Mouse (Mus musculus) gastrocnemius, adult 18-20 months (tissue): ENCODE results near the gene 8030411F24Rik. TPM values are rescaled to one million over a fixed set of nuclear protein-coding genes. Genes with fewer than 3 reads are reported as not detected.
A peak's percentile ranks its signal among the peaks of the same experiment; 100 is the strongest.
"Not testable (repeated sequence)": the region's sequence is repeated elsewhere in the genome, so short reads cannot be mapped to it uniquely, and the experiment has no call there.

Experiments used
- DNase-seq: peaks from one replicate; pipeline ENCODE4 v3.0.0; 2021; ENCODE audit warnings: low spot score
- long read RNA-seq, 2 experiments: library from polyadenylated mRNA; stranded (forward); transcript quantifications; one replicate each; pipeline ENCODE4 v2.0.0; 2021
- total RNA-seq, 2 experiments: library from RNA; stranded (reverse); gene quantifications; 2 replicates each; pipeline ENCODE4 v1.2.3; 2021

The 8030411F24Rik gene
- total RNA-seq, result not detected
- long read RNA-seq, experiment 1, result 0 reads
- long read RNA-seq, experiment 2, result 0 reads

DNA sequence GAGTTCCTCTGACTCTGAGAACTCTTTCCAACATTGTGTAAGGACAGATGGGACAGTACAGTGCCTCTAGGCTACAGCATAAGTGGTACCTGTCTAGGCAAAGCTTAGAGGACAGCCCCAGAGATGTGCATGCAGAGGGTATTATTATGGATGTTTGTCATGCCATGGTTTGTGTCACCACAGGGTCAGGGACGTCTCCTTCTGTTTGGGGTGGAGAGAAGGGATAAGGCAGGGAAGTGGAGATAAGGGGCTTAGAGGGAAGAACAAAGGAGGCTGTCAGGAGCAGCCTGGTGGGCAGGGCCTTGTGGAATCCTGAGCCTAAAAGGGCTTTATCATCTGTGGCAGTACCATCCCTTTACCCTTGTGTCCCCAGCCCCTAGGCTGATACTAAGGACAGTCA, at the start of gene 8030411F24Rik:
8030411F24Rik (plus strand) TSS at position 301 of the 400 bp plus-strand sequence.
- DNase-seq, result no peak

- peak; percentile 96 for DNase-seq
Measured at GRCm38 (mm10) chr2:148732327-148733000, 49.3 kb upstream of the 8030411F24Rik start, which contains the start of gene Napb. Gene Napb (minus strand): TSS chr2:148732467.

DNA sequence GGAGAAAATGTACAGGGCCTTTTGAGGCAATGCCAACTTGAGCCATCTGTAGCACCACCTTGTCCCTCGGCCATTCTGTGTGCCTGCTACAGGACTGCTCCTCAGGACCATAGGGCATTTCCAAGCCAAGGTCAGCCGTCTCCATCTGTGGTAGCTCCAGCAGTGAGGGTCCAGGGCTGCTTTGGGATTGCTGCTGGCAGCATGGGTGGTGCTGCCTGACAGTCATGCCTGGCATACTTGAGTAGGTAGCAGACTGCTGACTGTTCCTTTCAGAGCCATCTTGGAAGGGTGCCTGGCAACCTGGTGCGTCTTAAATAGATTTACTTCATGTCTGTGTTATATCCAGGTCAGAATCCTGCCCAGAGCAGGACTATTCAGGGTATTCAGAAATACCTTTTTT, 38.8 kb upstream of the 8030411F24Rik start:
- DNase-seq, result peak; percentile 78

DNA sequence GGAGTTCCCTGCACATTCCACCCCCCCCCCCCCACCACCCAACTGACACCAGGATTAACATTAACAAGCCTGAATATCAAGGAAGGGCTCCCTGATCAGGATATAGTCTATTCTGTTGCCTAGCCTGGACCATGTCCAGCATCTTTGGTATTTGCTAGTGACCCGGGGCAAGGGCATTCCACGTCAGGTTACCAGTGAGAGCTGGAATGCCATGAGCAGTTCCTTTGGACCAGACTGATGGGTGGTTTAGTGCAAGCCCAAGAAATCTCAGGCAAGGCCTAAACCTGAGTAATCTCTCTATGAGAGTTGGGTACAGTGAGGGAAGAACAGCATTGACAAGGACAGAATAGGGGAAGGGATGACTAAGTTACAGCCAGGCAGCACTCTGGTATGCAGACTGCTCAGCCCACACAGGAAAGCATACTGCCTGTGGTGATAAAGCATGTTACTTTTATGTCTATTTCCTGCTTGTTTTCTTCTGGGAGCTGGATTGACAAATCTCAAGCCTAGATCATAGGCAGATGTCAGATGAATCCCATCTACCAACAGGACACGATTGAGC, 37.9 kb upstream of the 8030411F24Rik start:
- no peak for DNase-seq

DNA sequence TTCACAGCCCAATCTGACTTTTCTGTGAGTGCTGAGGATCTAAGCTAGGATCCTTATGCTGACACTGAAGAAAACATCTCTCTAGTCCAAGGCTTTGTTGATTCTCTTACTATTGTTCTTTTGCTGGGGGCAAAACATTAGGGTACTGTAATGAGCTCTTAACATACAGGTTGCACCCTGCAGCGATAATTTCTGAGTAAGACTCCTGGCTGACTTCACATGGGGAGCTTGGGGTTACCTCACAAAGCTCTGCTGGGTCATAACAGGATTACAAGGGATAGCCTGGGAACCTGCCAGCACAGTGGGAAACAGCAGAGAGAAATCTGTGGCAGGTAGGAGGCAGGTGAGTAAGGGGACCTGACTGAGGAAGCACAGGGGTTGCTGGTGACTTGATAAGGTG, 31.8 kb upstream of the 8030411F24Rik start, which contains the start of gene Cstl1:
Cstl1 (plus strand) TSS at position 301 of the 400 bp plus-strand sequence.
- DNase-seq, result no peak

- DNase-seq, result peak; percentile 80
Measured at GRCm38 (mm10) chr2:148751893-148752813, 29.7 kb upstream of the 8030411F24Rik start.

GRCm38 (mm10) chr2:148754310-148754846, 27.4 kb upstream of the 8030411F24Rik start:
- DNase-seq, result peak; percentile 24

DNA sequence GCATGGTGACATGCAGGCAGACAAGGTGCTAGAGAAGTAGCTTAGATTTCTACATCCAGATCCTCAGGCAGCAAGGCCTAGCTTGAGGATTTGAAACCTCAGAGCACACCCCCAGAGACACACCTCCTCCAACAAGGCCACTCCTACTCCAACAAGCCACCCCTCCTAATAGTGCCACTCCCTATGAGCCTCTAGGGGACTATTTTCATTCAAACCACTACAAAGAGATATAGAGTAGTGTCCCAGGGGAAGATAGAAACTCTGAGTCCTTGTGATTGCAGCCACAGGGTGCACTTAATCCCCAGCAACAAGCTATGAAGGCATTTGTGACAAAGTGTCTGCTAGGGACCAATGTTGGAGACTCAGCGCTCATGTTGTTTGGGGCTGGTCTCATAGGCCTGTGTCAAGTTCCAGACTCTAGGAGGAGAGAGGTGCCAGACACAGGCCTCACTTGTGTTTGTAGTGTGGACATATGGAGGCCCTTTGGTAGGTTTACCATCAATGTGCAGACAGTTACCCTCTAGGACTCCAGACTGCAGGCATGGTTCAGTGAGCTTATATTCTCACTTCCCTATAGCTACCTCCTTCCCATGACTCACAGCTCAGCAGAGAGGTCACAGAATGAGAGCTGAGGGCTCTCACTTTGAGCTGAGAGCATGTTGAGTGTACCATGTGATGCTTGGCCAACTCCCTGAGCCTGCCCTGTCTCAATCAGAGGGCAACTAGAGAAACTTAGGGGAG, 18.0 kb upstream of the 8030411F24Rik start:
- no peak for DNase-seq

GRCm38 (mm10) chr2:148771397-148771796, 10.4 kb upstream of the 8030411F24Rik start, which contains the start of gene Cst11:
Gene Cst11 (minus strand): TSS chr2:148771497.
- DNase-seq, result not testable (repeated sequence)

GRCm38 (mm10) chr2:148789142-148789541, 7.3 kb downstream of the 8030411F24Rik start, which contains the start of gene Cst12:
Gene Cst12 (plus strand): TSS chr2:148789361.
- DNase-seq, result no peak

- no peak for DNase-seq
Measured at GRCm38 (mm10) chr2:148798485-148798884, 16.7 kb downstream of the 8030411F24Rik start, which contains the start of gene Cst8. Gene Cst8 (plus strand): TSS chr2:148798785.

DNA sequence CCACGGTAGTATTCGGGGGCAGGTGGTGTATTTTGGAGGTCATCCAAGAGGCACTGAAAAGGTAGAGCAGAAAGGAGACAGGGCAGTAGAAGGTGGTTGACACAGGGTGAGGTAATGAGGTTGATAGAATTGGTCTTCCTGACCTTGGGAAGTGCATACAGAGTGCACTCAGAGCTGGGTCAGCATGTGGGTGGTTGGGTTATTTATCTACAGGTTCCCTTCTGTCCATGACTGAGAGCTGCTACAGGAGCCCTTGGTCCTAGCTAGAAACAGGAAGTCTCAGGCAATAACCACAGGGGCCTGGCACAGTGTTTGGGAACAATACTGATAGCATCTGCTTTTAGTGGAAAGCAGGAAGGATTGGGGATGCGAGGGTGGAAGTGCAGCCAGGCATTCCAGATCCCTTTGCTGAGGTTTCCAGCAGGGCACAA, 19.7 kb downstream of the 8030411F24Rik start:
- no peak for DNase-seq

DNA sequence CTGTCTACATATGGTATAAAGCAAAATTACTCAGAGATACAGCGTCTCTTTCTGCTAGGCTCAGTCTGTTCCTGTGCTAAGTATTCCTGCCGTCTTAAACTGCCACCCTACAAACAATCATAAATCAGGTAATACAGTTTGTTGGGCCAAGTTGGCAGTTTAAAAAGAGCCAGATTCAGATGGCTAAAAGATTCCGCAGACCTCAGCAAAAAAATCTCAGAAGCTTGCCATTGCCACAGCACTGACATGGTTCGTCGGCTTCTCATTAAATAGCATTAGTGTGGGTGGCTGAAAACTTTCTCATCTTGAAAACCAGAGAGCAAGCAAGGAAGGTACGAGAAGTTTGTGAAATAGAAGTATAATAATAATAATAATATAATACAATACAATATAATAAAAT, 24.9 kb downstream of the 8030411F24Rik start:
- no peak for DNase-seq

GRCm38 (mm10) chr2:148819909-148820308, 38.1 kb downstream of the 8030411F24Rik start, which contains the start of gene Cst13:
Gene Cst13 (plus strand): TSS chr2:148820081.
- no peak for DNase-seq

DNA sequence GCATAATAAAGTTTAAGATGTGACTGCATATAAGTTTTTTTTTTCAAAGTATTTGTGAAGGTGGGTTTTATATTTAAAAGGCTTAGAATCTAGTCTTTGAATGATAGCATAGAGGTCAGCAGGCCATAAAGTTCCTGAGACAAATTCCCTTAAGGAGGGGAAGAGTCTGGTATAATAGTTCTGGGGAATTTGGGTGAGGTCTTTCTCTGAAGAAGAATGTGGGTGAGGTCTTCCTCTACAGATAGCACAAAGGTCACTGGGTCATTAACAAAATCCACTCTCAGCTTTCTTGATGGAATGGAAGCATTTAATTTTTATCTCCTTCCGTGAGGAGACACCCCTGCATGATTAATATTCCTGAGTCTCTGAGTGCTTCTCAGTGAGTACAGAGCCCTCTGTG, 44.2 kb downstream of the 8030411F24Rik start:
- DNase-seq, result no peak

GRCm38 (mm10) chr2:148834912-148835311, 53.1 kb downstream of the 8030411F24Rik start, which contains the start of gene Cst9:
Gene Cst9 (plus strand): TSS chr2:148835147.
- DNase-seq, result no peak
